Comparison of ENCODE assay signal across 12 mouse cellular contexts in genomic region chr17:88072047-88072446, GRCm38 (mm10).
"Had no signal": no experiment of that assay in that cellular context is flagged by ENCODE, and none has a peak within 500 bp of the region (broad histone marks: within the 10 kb centered on the region; RNA-seq: fewer than 3 reads in every experiment).

No protein-coding gene starts in this region.

- H3K27ac ChIP-seq: intestine, embryonic 15.5 days; layer of hippocampus, adult 2 months; limb, embryonic 12.5 days; stomach, embryonic 15.5 days had no signal

- H3K9me3 ChIP-seq: intestine, embryonic 15.5 days; limb, embryonic 12.5 days; stomach, embryonic 15.5 days had no signal

- H3K36me3 ChIP-seq: intestine, embryonic 15.5 days; limb, embryonic 12.5 days; stomach, embryonic 15.5 days had no signal

- H3K27me3 ChIP-seq: intestine, embryonic 15.5 days; limb, embryonic 12.5 days; stomach, embryonic 15.5 days had no signal

- H3K9ac ChIP-seq: intestine, embryonic 15.5 days; limb, embryonic 12.5 days; stomach, embryonic 15.5 days had no signal

- H3K4me1 ChIP-seq: intestine, embryonic 15.5 days; limb, embryonic 12.5 days; stomach, embryonic 15.5 days had no signal

- H3K4me3 ChIP-seq: intestine, embryonic 15.5 days; layer of hippocampus, adult 2 months; limb, embryonic 12.5 days; stomach, embryonic 15.5 days had no signal

- DNase-seq: kidney, adult 18-20 months; kidney, postnatal 10 days; kidney, postnatal 4 days; layer of hippocampus, postnatal 36 days; lung, adult 2 months; right cerebral cortex, postnatal 14 days; thymus, postnatal 36 days had no signal

- ATAC-seq: intestine, embryonic 15.5 days had no signal

- H3K4me2 ChIP-seq: intestine, embryonic 15.5 days; limb, embryonic 12.5 days; midbrain, embryonic 11.5 days; stomach, embryonic 15.5 days had no signal
